Mouse (Mus musculus): Measurements from ENCODE around the gene Ess2.
A peak's percentile ranks its signal among the peaks of the same experiment; 100 is the strongest.
"Not testable (repeated sequence)": the region's sequence is repeated elsewhere in the genome, so short reads cannot be mapped to it uniquely, and the experiment has no call there.

Gene Ess2

DNA sequence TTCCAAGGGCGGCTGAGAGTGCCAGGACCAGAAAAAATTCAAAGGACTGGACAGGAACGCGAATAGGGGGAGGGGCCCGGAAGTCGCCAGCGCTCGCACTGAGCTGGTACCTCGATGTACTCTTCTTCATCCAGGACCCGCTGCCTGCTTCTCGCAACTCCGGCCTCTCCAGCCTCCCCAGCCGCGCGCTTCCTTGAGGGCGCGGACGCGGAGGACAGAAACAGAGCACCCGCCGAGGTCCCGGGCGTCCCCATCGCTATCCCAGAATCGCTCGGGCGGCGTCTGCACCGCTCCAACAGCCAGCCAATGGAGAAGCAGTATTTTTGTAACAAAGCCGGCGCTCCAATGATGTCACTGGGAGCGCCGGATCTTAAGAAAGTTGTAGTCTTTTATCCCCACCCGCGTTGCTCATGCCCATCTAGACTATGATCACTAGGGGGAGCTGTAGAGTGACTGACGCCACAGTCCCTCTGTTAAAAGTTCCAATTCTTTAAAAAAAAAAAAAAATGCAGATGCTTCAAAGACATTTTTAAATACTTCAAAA, at the start of gene Ess2:
TSS of gene Ess2 (minus strand) at position 297 of the 544 bp plus-strand sequence.
- DNase-seq (ENCODE audit: low read depth in 1 of 2, low spot score in 2 of 2): peak; percentile 71 to 83

GRCm38 (mm10) chr16:17956052-17956638, 45.0 kb upstream of the Ess2 start:
- DNase-seq (ENCODE audit: low read depth in 1 of 2, low spot score in 2 of 2): not testable (repeated sequence)

DNA sequence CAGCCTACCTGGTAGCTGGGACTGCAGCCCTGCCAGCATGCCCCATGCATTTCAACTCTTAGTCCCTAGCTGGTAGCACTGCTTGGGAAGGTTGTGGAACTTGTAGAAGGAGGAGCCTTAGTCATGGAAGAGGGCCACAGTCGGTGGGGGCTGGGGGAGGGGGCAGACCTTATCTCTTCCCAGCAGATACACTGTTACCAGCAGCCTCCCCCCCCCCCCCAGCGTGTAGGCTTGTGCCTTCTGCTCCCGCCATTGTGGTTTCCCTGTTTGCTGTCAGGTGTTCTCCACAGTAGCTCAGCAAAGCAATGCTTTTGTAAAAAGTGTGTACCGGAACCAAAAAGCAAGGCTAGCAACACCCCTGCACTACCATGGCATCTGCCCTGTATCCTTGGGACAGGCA, 40.5 kb upstream of the Ess2 start:
- DNase-seq (ENCODE audit: low read depth in 1 of 2, low spot score in 2 of 2): no peak

GRCm38 (mm10) chr16:17950068-17950467, 38.9 kb upstream of the Ess2 start:
- no peak for DNase-seq (ENCODE audit: low read depth in 1 of 2, low spot score in 2 of 2)

DNA sequence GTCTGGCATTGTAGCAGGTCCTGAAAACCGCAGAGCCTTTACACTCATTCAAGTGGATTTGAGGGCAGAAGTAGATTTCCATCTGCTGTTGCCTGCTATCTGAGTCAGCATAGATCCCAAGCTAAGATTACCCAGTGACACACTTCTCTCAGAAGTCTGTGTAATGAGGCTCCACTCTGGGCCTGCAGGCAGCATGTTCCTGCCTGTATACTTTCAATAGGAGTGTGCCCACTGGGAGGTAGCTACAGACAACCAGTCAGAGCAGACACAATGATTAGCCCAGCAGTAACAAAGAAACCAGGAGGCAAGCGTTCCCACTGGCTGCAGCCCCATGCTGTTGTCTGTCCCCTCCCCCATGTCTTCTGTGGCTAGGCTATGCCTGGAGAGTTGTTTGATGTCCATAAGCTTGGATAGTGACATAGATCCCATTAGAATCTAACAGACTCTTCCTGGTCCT, 38.3 kb upstream of the Ess2 start:
- no peak for DNase-seq (ENCODE audit: low read depth in 1 of 2, low spot score in 2 of 2)

DNA sequence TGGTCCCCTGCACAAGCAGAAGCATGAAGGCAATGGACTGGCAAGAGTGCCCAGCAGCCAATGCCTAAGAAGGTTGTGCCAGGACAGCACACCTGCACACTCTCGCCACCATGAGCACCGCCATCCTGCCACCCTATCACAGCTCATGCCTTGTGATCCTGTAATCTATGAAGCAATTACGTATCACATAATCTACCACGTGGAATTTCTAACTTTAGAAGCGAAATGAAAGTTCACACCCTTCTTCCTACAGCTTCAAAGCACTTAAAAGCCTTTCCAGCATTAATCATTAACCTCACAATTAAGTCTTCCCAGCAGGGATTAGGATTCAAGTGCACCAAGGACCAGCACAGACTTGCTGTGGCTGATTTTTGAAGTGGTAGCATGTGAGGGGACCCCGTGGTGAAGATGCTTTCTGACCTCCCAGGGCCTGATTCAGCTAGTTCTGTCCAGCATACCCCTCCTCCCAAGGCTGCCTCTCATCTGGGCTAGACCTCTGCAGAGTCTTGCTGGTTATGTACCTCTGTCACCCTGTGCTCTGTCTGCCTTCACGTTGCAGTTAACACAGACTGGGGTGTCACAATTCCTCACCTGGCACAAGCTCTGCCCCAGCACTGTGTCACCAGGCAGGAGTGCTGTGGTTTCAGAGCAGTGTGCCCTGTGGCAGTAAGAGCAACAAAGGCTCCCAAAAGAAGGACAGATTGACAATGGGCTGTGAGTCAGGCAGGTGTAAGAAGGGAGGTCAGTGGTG, 34.1 kb upstream of the Ess2 start:
- no peak for DNase-seq (ENCODE audit: low read depth in 1 of 2, low spot score in 2 of 2)

DNA sequence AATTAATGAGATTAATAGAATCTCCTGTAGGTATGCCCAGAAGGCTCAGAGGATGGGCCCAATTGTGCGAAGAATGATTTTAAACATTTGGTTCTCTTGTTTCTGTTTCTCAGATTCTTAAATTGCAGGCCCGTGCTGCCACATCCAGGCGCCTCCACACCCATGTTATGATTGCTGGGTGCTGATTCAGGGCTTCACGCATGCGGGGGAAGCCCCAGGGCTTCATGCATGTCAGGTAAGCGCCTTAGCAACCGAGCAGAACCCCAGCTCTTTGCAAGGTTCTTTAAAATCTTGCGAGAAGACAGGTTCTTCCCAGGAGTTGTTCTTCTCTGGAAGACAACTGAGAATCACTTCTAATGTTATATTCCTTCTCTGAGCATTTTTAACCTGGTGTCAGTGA, 32.3 kb upstream of the Ess2 start:
- DNase-seq (ENCODE audit: low read depth in 1 of 2, low spot score in 2 of 2): no peak

DNA sequence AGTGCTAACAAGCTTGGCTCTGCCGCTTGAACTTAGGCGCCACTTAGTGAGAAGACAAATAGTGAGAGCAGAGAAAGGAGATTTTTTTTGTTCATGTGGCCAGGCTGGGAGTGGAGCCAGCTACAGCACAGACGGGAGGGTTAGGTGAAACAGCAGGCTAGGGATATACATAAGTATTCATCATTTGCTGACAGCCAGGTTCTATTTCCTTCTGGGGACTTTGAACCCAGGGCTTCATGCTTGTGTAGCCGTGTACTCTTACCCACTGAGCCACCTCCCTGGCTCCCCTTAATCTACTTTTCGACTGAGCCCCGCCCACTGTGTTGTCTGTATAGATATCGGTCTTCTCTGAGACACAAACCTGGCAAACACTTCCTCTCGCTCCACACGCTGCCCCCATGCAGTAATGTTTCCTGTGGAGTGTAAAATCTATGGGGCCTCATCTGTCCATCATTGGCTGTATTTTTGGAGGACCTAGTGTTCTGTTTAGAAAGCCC, 28.2 kb upstream of the Ess2 start:
- DNase-seq (ENCODE audit: low read depth in 1 of 2, low spot score in 2 of 2): no peak

DNA sequence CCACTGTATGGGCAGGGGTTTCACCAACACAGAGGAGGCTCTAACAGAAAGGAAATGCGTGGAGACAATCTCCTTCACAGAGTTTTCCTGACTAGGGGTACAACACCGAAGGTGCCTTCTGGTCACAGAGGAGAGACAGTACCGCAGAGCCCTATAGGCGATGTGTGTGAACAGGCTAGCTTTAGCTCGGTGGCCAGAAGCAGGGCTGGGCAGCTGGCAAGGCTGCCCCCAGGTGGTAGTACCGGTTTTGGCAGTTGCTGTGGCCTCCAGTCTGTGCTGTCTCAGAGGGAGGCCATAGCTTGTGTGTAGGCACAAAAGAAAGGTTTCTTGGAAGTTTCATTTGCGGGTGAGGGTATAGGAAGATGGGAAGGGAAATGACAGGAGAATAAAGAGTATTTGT, 27.7 kb upstream of the Ess2 start:
- peak in 1 of 2 experiments; percentile 40 for DNase-seq (ENCODE audit: low read depth in 1 of 2, low spot score in 2 of 2)

- DNase-seq (ENCODE audit: low read depth in 1 of 2, low spot score in 2 of 2): no peak
These were observed 27.0 kb upstream of the Ess2 start for GRCm38 (mm10) chr16:17938187-17938586.

DNA sequence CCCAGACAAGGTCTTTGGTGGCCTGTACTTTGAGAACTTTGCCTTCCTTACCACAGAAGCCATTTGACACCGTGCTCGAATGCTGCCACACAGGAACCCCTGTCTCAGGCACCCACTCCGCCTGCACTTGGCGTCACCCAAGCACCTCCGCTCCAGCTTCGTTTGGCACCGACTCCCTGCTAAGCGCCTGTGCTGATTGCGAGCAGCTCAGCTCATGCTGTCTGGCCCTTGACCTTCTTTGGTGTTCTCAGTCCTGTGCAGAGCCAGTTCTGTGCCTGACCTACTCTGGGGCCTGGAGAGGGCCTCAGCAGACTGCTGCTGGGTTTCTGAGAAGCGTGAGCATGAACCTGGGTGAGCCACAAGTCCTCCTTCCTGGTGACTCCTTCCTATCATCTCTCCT, 25.6 kb upstream of the Ess2 start:
- no peak for DNase-seq (ENCODE audit: low read depth in 1 of 2, low spot score in 2 of 2)

- no peak for DNase-seq (ENCODE audit: low read depth in 1 of 2, low spot score in 2 of 2)
These were observed 23.3 kb upstream of the Ess2 start for GRCm38 (mm10) chr16:17934445-17934910.

DNA sequence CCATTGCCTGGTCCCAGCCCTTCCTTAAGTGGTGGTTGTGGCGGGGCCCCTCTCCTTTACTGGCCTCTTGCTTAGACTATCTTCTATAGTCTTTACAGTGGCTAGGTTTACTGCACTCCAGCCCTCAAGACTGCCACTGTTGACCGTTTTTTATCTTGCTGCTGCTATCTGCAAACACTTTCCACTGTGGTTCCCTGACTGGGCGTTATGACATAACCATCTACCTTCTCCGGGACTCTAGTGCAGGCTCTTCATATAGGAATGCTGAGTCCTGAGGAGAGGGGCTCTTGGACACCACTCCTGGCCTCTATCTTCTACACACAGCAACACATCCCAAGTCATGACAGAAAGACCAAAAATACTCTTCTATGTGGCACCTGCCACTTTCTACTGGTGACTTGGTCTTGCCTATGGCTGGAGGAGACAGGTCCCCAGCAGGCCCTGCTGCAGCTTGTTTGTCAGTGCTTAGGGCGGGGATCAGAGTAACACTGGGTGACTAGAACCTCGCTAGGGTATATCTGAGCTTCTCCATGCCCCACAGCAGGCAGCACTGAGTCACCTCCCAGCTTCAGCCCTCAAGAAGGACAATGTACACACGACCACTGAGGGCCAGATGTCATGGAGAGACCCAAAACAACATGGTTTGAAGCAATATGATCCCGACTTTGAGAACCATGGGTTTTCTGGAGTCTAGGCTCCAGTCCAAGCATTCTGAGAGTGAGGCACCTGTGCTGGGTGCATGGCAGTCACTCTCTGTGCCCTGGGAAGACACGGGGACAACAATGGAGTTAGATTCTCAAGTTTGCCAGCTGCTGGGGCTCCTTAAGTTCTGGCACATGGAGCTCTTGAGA, 22.7 kb upstream of the Ess2 start:
- DNase-seq (ENCODE audit: low read depth in 1 of 2, low spot score in 2 of 2): no peak

- DNase-seq (ENCODE audit: low read depth in 1 of 2, low spot score in 2 of 2): no peak
These were observed 20.8 kb upstream of the Ess2 start for GRCm38 (mm10) chr16:17931906-17932460.

DNA sequence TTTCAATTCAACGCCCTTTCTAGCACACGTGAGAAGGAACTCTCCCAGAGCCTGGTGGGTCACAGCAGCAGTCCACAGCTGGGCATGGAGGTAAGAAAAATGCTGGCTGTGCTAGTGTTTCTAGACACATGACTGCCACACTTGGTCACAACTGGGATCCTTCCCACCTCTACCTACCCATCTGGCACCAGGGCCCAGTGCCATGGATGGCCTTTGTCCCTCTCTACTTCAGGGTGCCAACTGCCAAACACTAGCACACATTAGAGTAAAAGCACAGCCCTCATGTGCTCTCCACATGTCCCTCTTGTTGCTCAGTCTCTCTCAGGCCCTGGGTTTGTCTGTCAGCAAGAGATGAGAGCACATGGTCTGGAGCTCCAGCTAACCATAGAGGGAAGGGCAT, 18.5 kb upstream of the Ess2 start:
- no peak for DNase-seq (ENCODE audit: low read depth in 1 of 2, low spot score in 2 of 2)

GRCm38 (mm10) chr16:17929211-17929610, 18.1 kb upstream of the Ess2 start:
- DNase-seq (ENCODE audit: low read depth in 1 of 2, low spot score in 2 of 2): no peak

DNA sequence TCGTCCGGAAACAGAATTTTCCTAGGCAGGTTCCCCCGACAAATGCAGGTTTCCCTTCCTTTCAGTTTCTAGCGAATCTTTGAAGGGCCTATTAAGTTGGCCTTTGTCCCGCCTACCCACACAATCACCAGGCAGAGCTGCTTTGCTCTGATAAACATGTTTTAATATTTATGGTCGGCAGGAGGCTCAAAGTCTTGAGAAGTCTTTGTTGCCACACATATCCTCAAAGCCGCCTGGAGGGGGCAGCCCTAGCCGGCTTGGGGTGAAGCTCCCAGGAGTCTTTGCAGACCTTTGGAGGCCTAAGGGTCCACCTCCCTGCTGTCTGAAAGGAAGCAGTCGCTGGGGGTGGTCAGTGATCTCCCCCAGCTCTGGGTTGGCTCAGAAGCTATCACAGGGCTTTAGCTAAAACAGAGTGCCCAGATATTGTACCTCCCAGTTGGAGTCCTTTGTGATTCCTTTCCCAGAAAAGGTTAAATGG, 17.5 kb upstream of the Ess2 start:
- peak; percentile 56 to 67 for DNase-seq (ENCODE audit: low read depth in 1 of 2, low spot score in 2 of 2)

DNA sequence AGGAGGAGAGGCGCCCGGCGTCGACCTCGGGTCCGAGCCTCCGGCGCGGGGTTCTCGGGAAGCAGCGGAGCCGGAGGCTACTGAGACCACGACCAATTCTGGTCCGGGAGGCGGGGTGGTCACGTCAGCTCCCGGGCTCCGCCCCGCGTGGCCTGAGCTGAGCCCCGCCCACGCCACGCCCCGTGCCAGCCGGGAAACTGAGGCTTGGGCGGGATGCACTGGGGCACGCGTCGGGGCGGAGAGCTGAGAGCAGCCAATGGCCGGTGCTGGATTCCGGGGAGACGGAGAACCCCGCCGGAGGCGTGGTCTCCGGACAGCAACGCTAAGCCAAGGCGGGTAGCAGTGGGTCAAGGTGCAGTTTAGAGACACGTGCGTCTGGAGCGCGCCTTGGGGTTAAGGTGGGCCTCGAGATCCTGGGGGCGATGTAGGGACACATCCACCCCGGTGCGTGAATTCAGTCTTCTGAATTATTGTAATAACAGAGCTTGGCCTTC, 17.0 kb upstream of the Ess2 start, which contains the start of gene Slc25a1:
TSS of gene Slc25a1 (minus strand) at position 133 of the 494 bp plus-strand sequence.
- DNase-seq (ENCODE audit: low read depth in 1 of 2, low spot score in 2 of 2): peak in 1 of 2 experiments; percentile 35

GRCm38 (mm10) chr16:17927351-17928082, 16.4 kb upstream of the Ess2 start:
- no peak for DNase-seq (ENCODE audit: low read depth in 1 of 2, low spot score in 2 of 2)

- DNase-seq (ENCODE audit: low read depth in 1 of 2, low spot score in 2 of 2): no peak
These were observed 11.0 kb upstream of the Ess2 start for GRCm38 (mm10) chr16:17922163-17922538.

Data from monocyte, adult 2 months (primary cell).